Mouse (Mus musculus): ENCODE data around the gene Nrxn2.

DNA sequence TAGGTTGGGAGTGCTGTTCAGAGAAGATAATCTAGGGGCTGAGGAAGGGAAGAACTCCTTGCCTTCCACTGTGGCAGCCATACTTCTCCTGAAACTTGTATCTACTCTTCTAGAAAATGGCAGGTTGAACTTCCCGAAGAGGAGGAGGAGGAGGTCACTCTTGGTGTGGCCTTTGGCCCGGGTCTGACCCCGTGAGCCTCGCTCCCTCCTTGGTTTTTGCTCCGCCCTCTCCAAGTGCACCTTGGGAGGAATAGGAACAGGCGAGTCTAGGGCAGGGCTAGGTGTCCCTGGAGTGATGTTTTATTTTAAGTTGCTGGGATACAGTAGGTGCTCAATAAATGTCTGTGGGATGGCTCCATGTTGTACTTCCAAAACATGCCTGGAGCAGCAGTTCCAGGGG, 96.4 kb downstream of the Nrxn2 start:
- TF ChIP-seq POLR2A (IDR thresholded peaks at IDR 0.05; ENCODE audit: low read depth, low read length) (no peak), CTCF (IDR thresholded peaks at IDR 0.05; ENCODE audit: borderline replicate concordance, insufficient read depth, low read length) (no peak)

Measured in embryonic fibroblast, embryonic 13.5 days (primary cell).